Mouse (Mus musculus) lung, postnatal 0 days (tissue): ENCODE results near the gene Tmem132c.
A peak's percentile ranks its signal among the peaks of the same experiment; 100 is the strongest.

Experiments
- CTCF ChIP-seq: IDR thresholded peaks from 2 replicates; pipeline ENCODE4 v1.5.1; 2016; ENCODE audit warnings: antibody characterized with exemption, mild to moderate bottlenecking
- EP300 ChIP-seq: IDR thresholded peaks from 2 replicates; pipeline ENCODE4 v1.6.1; 2016; ENCODE audit warnings: antibody characterized with exemption, mild to moderate bottlenecking, control low read depth

- peak; percentile 32 for TF ChIP-seq CTCF
- no peak for TF ChIP-seq EP300
Observed at GRCm38 (mm10) chr5:127587854-127588253, 346.2 kb downstream of the Tmem132c start.
